ENCODE assay signal across 22 mouse cellular contexts in genomic region chr8:102715956-102716355, GRCm38 (mm10).
DNase-seq lines count a peak whose midpoint lies in the region; ATAC-seq and TF ChIP-seq lines count a peak whose summit lies in the region.
"Had no signal": no experiment of that assay in that cellular context is flagged by ENCODE, and none has a peak within 500 bp of the region (broad histone marks: within the 10 kb centered on the region; RNA-seq: fewer than 3 reads in every experiment).

No protein-coding gene starts in this region.

- ATAC-seq in heart, embryonic 12.5 days (ENCODE audit: insufficient number of reproducible peaks, low FRiP score), result no peak
- ATAC-seq in embryonic facial prominence, embryonic 15.5 days (ENCODE audit: insufficient number of reproducible peaks, low FRiP score, low TSS enrichment, low read depth), result peak; percentile 69; the same call in 1 of the 2 replicates
- ATAC-seq: CD4-positive, CD25-positive, alpha-beta regulatory T cell, adult 4 months; forebrain, embryonic 16.5 days; intestine, embryonic 16.5 days; midbrain, embryonic 16.5 days; Patski had no signal

- WGBS in heart, embryonic 12.5 days, result 41% methylated on average over 4 of the region's 4 CpGs
- WGBS in embryonic facial prominence, embryonic 15.5 days, result 35% methylated on average over 4 of the region's 4 CpGs
- 67% methylated on average over 4 of the region's 4 CpGs for WGBS in kidney, adult 2 months

- H3K4me3 ChIP-seq in heart, embryonic 12.5 days, result no peak overlapping the region
- no peak overlapping the region for H3K4me3 ChIP-seq in left cerebral cortex, adult 2 months
- no peak overlapping the region for H3K4me3 ChIP-seq in embryonic facial prominence, embryonic 15.5 days (replicated peaks)
- H3K4me3 ChIP-seq in kidney, adult 2 months (ENCODE audit: insufficient read depth, low read depth, low read length), result no peak overlapping the region
- H3K4me3 ChIP-seq: embryonic facial prominence, embryonic 12.5 days; gastrocnemius, adult 2 months; kidney, embryonic 15.5 days; limb, embryonic 13.5 days; liver, embryonic 13.5 days; neural tube, embryonic 15.5 days had no signal

- H3K27ac ChIP-seq in heart, embryonic 12.5 days (ENCODE audit: poor library complexity, severe bottlenecking), result no peak overlapping the region
- H3K27ac ChIP-seq in left cerebral cortex, adult 2 months, result peak overlapping the region; percentile 36; the same call in 1 of the 2 replicates
- no peak overlapping the region for H3K27ac ChIP-seq in embryonic facial prominence, embryonic 15.5 days (replicated peaks)
- no peak overlapping the region for H3K27ac ChIP-seq in kidney, adult 2 months (ENCODE audit: insufficient read depth, low read depth, low read length)
- H3K27ac ChIP-seq: embryonic facial prominence, embryonic 12.5 days; gastrocnemius, adult 2 months; hindbrain, embryonic 14.5 days; kidney, embryonic 15.5 days; limb, embryonic 13.5 days; liver, embryonic 13.5 days; neural tube, embryonic 15.5 days had no signal

- no peak overlapping the region; the same call in 1 of the 2 replicates for H3K9ac ChIP-seq in heart, embryonic 12.5 days
- no peak overlapping the region for H3K9ac ChIP-seq in embryonic facial prominence, embryonic 15.5 days
- H3K9ac ChIP-seq: embryonic facial prominence, embryonic 12.5 days; hindbrain, embryonic 14.5 days; kidney, embryonic 15.5 days; limb, embryonic 13.5 days; liver, embryonic 13.5 days; neural tube, embryonic 15.5 days had no signal

- no peak for TF ChIP-seq CTCF in left cerebral cortex, adult 2 months (IDR thresholded peaks at IDR 0.05)
- no peak for TF ChIP-seq CTCF in kidney, adult 2 months (conservative IDR thresholded peaks at IDR 0.05; ENCODE audit: insufficient read depth, insufficient read length, low read depth, low read length)

- H3K4me2 ChIP-seq in heart, embryonic 12.5 days, result no peak overlapping the region
- no peak overlapping the region for H3K4me2 ChIP-seq in embryonic facial prominence, embryonic 15.5 days (replicated peaks)
- H3K4me2 ChIP-seq: embryonic facial prominence, embryonic 12.5 days; hindbrain, embryonic 14.5 days; kidney, embryonic 15.5 days; limb, embryonic 13.5 days; liver, embryonic 13.5 days; neural tube, embryonic 15.5 days had no signal

- H3K4me1 ChIP-seq in heart, embryonic 12.5 days (replicated peaks), result peaks cover 13% of the 10 kb centered on the region
- peaks cover 6% of the 10 kb centered on the region for H3K4me1 ChIP-seq in embryonic facial prominence, embryonic 15.5 days
- no peaks in the 10 kb centered on the region for H3K4me1 ChIP-seq in kidney, adult 2 months (ENCODE audit: control insufficient read depth, insufficient read depth, low read length)
- H3K4me1 ChIP-seq: embryonic facial prominence, embryonic 12.5 days; kidney, embryonic 15.5 days; limb, embryonic 13.5 days; liver, embryonic 13.5 days had no signal

- no peaks in the 10 kb centered on the region for H3K27me3 ChIP-seq in heart, embryonic 12.5 days (replicated peaks)
- H3K27me3 ChIP-seq in embryonic facial prominence, embryonic 15.5 days, result no peaks in the 10 kb centered on the region
- no peaks in the 10 kb centered on the region for H3K27me3 ChIP-seq in kidney, adult 2 months (replicated peaks; ENCODE audit: control insufficient read depth, insufficient read depth, low read length)
- H3K27me3 ChIP-seq: embryonic facial prominence, embryonic 12.5 days; kidney, embryonic 15.5 days; limb, embryonic 13.5 days; liver, embryonic 13.5 days; neural tube, embryonic 15.5 days; Patski had no signal

- no peak for TF ChIP-seq POLR2A in kidney, adult 2 months (IDR thresholded peaks at IDR 0.05; ENCODE audit: low read depth, low read length)

- peaks cover 18% of the 10 kb centered on the region for H3K36me3 ChIP-seq in heart, embryonic 12.5 days
- peaks cover 12% of the 10 kb centered on the region for H3K36me3 ChIP-seq in embryonic facial prominence, embryonic 15.5 days
- no peaks in the 10 kb centered on the region for H3K36me3 ChIP-seq in kidney, adult 2 months (ENCODE audit: control insufficient read depth, insufficient read depth, low read length)
- H3K36me3 ChIP-seq: liver, embryonic 13.5 days had no signal

- peak; percentile 4 for DNase-seq in cerebellum, adult 9-11 months
- no peak for DNase-seq in cerebellum, adult 11 months
- peak; percentile 20 to 38 for DNase-seq in heart, adult 18-20 months
- DNase-seq in left cerebral cortex, adult 2 months (ENCODE audit: extremely low spot score in 1 of 2, low spot score in 2 of 2), result no peak
- no peak for DNase-seq in left cerebral cortex, postnatal 10 days (ENCODE audit: extremely low spot score in 1 of 2, low spot score in 2 of 2)
- DNase-seq in kidney, adult 2 months, result no peak
- DNase-seq: adrenal gland, adult 8-10 months; gastrocnemius, adult 2 months; kidney, postnatal 4 days; liver, embryonic 13.5 days had no signal

- intact Hi-C loops in left cerebral cortex, adult 2 months (cut with DNase I), result no loop called here
- intact Hi-C loops in left cerebral cortex, postnatal 10 days (cut with DNase I), result no loop called here

- no peaks in the 10 kb centered on the region for H3K9me3 ChIP-seq in heart, embryonic 12.5 days (replicated peaks)
- H3K9me3 ChIP-seq in embryonic facial prominence, embryonic 15.5 days (replicated peaks), result no peaks in the 10 kb centered on the region
- H3K9me3 ChIP-seq: embryonic facial prominence, embryonic 12.5 days; kidney, embryonic 15.5 days; limb, embryonic 13.5 days; liver, embryonic 13.5 days; neural tube, embryonic 15.5 days had no signal

Comparison
In these comparisons a context has a peak if more than half of its experiments do, and no peak if none do; other contexts are left out.
1. DNase-seq: peak in cerebellum, adult 9-11 months (single experiment) and heart, adult 18-20 months (2 of 2); none in cerebellum, adult 11 months (single experiment), left cerebral cortex, adult 2 months (0 of 2), left cerebral cortex, postnatal 10 days (0 of 2) and kidney, adult 2 months (single experiment).